7 mouse cellular contexts compared by ENCODE assay signal in the genomic region with DNA sequence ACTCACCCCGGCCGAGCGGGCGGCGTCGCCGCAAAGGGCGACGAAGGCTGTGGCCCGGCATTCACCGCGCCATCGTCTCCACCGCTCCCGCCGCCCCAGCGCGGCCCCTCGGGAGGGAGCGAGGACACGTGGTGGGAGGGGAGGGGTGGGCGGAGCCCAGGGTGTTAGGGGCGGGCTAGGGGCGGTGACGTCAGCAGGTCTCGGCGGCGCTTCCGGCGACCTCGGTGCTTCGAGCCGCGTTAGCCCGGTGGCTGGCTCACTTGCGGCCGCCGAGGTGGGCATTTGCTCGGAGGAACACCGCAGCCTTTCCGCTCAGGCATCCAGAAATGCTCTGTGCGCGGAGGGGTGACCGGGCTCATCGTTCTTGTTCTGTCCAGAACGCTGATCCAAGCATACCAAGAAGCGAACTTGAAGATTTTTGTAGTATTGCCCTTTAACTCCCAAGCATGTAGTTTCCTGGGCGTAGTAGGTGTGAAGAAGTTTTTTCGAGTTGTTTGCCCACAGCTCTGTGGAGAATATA. TPM values are rescaled to one million over a fixed set of nuclear protein-coding genes. Genes with fewer than 3 reads are reported as not detected.
DNase-seq lines count a peak whose midpoint lies in the region; ATAC-seq lines count a peak whose summit lies in the region.

Gene Pogk (minus strand): TSS at position 163 of the 520 bp plus-strand sequence.

- WGBS in intestine, embryonic 16.5 days = 2% methylated on average over 40 of the region's 49 CpGs
- WGBS in limb, embryonic 12.5 days = 5% methylated on average over 48 of the region's 49 CpGs
- WGBS in midbrain, embryonic 14.5 days = 5% methylated on average over 49 of the region's 49 CpGs

- H3K27ac ChIP-seq in intestine, embryonic 16.5 days (ENCODE audit: low read length) = peak within 1 kb of the TSS; percentile 49
- H3K27ac ChIP-seq in limb, embryonic 12.5 days = peak within 1 kb of the TSS; percentile 81
- peak within 1 kb of the TSS; percentile 86 for H3K27ac ChIP-seq in midbrain, embryonic 14.5 days (replicated peaks; ENCODE audit: low read depth, low read length)

- H3K9ac ChIP-seq in intestine, embryonic 16.5 days (ENCODE audit: low read depth, low read length) = peak within 1 kb of the TSS; percentile 84
- peak within 1 kb of the TSS; percentile 88 for H3K9ac ChIP-seq in limb, embryonic 12.5 days (replicated peaks)
- H3K9ac ChIP-seq in midbrain, embryonic 14.5 days (replicated peaks; ENCODE audit: low read length) = peak within 1 kb of the TSS; percentile 90

- no peaks in the 10 kb centered on the region for H3K27me3 ChIP-seq in intestine, embryonic 16.5 days (replicated peaks; ENCODE audit: control insufficient read depth, insufficient read depth, low read length)
- no peaks in the 10 kb centered on the region for H3K27me3 ChIP-seq in limb, embryonic 12.5 days
- H3K27me3 ChIP-seq in midbrain, embryonic 14.5 days (ENCODE audit: control insufficient read depth, insufficient read depth, low read length) = no peaks in the 10 kb centered on the region

- H3K4me1 ChIP-seq in intestine, embryonic 16.5 days (ENCODE audit: control insufficient read depth, insufficient read depth, low read length) = peaks cover 13% of the 10 kb centered on the region
- H3K4me1 ChIP-seq in limb, embryonic 12.5 days (replicated peaks) = peaks cover 22% of the 10 kb centered on the region
- H3K4me1 ChIP-seq in midbrain, embryonic 14.5 days (ENCODE audit: control insufficient read depth, insufficient read depth, low read length) = peaks cover 8% of the 10 kb centered on the region

- H3K4me2 ChIP-seq in intestine, embryonic 16.5 days (ENCODE audit: low read depth, low read length) = peak within 1 kb of the TSS; percentile 90
- peak within 1 kb of the TSS; percentile 77 for H3K4me2 ChIP-seq in limb, embryonic 12.5 days
- H3K4me2 ChIP-seq in midbrain, embryonic 14.5 days (ENCODE audit: low read length) = peak within 1 kb of the TSS; percentile 73

- H3K9me3 ChIP-seq in intestine, embryonic 16.5 days (ENCODE audit: control insufficient read depth, low read length) = 0 out of 2 replicates have a peak, but pooled peaks cover 5% of the 10 kb centered on the region
- peaks cover 13% of the 10 kb centered on the region for H3K9me3 ChIP-seq in limb, embryonic 12.5 days
- H3K9me3 ChIP-seq in midbrain, embryonic 14.5 days (ENCODE audit: control insufficient read depth, low read length) = no peaks in the 10 kb centered on the region

- DNase-seq in adrenal gland, postnatal 10 days = peak; percentile 90
- DNase-seq in embryo, embryonic 10.5 days (ENCODE audit: low spot score) = peak; percentile 92
- DNase-seq in gastrocnemius, postnatal 36 days = peak; percentile 65 to 68
- DNase-seq in midbrain, embryonic 14.5 days = peak; percentile 97
- DNase-seq in spleen, adult 18-20 months = peak; percentile 65 to 77

- H3K36me3 ChIP-seq in intestine, embryonic 16.5 days (ENCODE audit: control insufficient read depth, insufficient read depth, low read length) = no peaks in the 10 kb centered on the region
- H3K36me3 ChIP-seq in limb, embryonic 12.5 days = peaks cover 32% of the 10 kb centered on the region
- peaks cover 28% of the 10 kb centered on the region for H3K36me3 ChIP-seq in midbrain, embryonic 14.5 days (ENCODE audit: control insufficient read depth, insufficient read depth, low read length)

- intact Hi-C loops in gastrocnemius, postnatal 36 days (cut with DNase I) = no loop called here

- ATAC-seq in intestine, embryonic 16.5 days = peak; percentile 93
- ATAC-seq in limb, embryonic 12.5 days (ENCODE audit: insufficient number of reproducible peaks, insufficient read depth, low FRiP score, low TSS enrichment, low read depth) = peak; percentile 87
- peak; percentile 95 for ATAC-seq in midbrain, embryonic 14.5 days (ENCODE audit: low FRiP score, low TSS enrichment)

- H3K4me3 ChIP-seq in intestine, embryonic 16.5 days (ENCODE audit: low read length) = peak within 1 kb of the TSS; percentile 71
- H3K4me3 ChIP-seq in limb, embryonic 12.5 days (replicated peaks) = peak within 1 kb of the TSS; percentile 78
- peak within 1 kb of the TSS; percentile 82 for H3K4me3 ChIP-seq in midbrain, embryonic 14.5 days (replicated peaks; ENCODE audit: low read depth, low read length)

RNA-seq across cellular contexts. Expression of gene Pogk, which starts in this region (rescaled TPM):
- 10 to 100 TPM; 27.9 to 32.7 TPM for total RNA-seq in adrenal gland, postnatal 10 days (2021)
- 1 to 10 TPM; 7.3 to 9.0 TPM for total RNA-seq in gastrocnemius, postnatal 36 days (2021)
- 6.6 and 7.9 TPM in 2 replicates for polyA plus RNA-seq in intestine, embryonic 16.5 days (2015; fragmentation: Nextera tagmentation; extraction: Ambion mirVana)
- 24.9 and 29.0 TPM in 2 replicates for polyA plus RNA-seq in limb, embryonic 12.5 days (2016; fragmentation: Nextera tagmentation; extraction: Ambion mirVana)
- polyA plus RNA-seq in midbrain, embryonic 14.5 days (2014; fragmentation: Nextera tagmentation; extraction: Ambion mirVana) = 32.2 and 49.0 TPM in 2 replicates

Comparison
In these comparisons a context has a peak if more than half of its experiments do, and no peak if none do; other contexts are left out.
1. Peak in every context shown above with its lines: DNase-seq, ATAC-seq, H3K4me3 ChIP-seq and H3K27ac ChIP-seq.